Mouse (Mus musculus): ENCODE data around the gene Tcf7l1. TPM values are rescaled to one million over a fixed set of nuclear protein-coding genes. Genes with fewer than 3 reads are reported as not detected.

Gene Tcf7l1
- total RNA-seq, 1 experiment from 2014 or later, result 18.2 TPM

GRCm38 (mm10) chr6:72745781-72746180 is 43.3 kb downstream of the Tcf7l1 start:
- DNase-seq, result no peak

GRCm38 (mm10) chr6:72744144-72744800 is 44.8 kb downstream of the Tcf7l1 start:
- DNase-seq, result no peak

- no peak for DNase-seq
These were observed 45.4 kb downstream of the Tcf7l1 start for GRCm38 (mm10) chr6:72743624-72744041.

GRCm38 (mm10) chr6:72742331-72742730 is 46.7 kb downstream of the Tcf7l1 start:
- no peak for DNase-seq

DNA sequence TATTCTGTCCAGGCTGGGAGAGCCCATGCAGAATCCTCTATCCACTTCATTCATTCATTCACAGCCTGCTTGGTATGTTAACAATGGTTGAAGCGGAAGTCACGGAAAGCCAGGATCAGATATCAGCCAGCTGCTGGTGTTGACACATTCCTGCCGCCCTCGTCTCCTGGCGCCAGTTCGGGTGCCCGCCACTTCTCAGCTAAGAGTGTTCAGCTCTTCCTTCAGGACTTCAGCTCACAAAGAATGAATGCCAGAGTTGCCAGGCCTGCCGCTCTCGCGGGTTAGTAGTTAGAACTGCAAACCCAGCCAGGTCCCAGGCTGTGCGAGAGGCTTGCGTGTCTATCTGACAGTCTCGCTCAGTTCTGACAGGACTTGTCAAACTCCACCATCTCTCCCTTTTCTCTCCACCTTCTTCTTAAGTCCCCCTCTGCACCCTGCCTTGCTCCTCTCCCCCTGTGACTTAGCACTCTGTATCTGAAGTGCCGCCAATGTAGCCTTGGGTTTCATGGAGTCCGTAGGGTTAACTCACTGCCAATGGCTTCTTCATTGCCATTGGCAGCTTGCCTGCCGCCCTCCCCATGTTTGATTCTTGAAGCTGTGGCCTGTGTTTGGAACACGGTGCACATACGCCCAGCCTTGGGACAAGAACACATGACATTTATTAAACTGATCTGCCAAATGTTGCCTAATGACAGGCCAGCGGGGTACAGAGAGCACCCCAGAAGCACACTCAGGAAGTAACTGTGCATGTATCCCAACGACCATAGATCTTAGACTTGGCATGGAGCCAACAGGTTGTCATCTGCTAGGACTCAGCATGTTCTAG is 48.2 kb downstream of the Tcf7l1 start:
- DNase-seq, result peak; percentile 58

- no peak for DNase-seq
These were observed 52.2 kb downstream of the Tcf7l1 start for GRCm38 (mm10) chr6:72736872-72737271.

DNA sequence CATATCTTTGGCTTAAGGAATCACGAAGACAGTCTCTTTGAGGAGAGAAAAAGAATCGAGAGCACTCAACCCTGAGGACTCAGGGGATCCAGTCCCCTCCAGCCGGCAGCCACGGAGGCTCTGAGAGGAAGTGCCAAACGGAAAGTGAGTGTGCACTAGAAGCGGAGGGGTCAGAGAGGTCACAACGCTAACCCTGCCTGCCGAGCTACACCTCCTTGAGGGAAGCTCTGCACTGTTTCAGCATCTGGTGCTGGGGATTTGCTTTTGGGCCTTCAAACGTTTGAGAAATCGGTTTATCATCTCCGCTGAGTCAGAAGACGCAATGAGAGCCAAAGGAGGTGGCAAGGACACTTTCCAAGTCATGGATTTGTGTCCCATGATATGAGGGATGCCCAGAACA is 53.8 kb downstream of the Tcf7l1 start:
- peak; percentile 48 for DNase-seq

DNA sequence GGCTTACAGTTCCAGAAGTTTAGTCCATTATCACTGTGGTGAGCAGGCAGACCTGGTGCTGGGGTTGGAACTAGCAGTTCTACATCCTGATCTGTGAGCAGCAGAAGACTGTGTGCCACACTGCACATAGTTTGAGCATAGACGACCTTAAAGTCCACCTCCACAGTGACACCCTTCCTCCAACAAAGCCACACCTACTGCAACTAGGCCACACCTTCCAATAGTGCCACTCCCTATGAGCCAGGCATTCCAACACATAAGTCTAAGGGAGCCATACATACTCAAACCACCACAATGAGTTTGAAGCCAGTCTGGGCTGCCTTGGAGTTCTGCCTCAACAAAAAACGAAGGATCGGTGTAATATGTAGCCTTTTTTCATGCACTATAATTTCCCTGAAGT is 55.7 kb downstream of the Tcf7l1 start:
- no peak for DNase-seq

DNA sequence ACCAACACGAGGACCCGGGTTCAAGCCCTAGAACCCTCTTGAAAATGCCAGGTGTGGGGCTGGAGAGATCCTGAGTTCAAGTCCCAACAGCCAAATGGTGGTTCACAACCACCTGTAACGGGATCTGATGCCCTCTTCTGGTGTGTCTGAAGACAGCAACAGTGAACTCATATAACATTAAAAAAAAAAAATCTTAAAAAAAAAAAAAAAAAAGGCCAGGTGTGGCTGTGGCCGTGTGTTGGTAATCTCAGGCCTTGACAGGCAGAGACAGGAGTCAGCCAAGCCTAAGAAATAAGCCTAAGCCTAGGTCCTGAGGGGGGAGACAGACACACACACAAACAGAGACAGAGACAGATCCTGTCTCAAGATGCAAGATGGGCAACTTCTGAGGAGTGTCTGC is 56.9 kb downstream of the Tcf7l1 start:
- no peak for DNase-seq

DNA sequence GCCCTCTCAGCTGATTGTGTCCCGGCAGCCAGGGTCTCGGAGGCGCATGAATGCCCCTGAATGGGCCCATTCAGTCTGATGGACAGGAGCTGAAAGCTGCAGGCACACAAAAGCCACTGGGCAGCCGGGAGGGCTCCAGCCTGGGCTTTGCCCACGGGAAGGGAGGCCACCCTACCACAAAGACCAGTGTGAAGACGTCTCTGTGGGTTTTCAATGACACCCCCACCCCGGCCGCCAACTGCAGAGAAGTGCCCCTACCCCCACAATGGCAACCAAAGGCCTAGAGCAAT is 58.5 kb downstream of the Tcf7l1 start:
- no peak for DNase-seq

- no peak for DNase-seq
These were observed 59.1 kb downstream of the Tcf7l1 start for GRCm38 (mm10) chr6:72729831-72730559.

DNA sequence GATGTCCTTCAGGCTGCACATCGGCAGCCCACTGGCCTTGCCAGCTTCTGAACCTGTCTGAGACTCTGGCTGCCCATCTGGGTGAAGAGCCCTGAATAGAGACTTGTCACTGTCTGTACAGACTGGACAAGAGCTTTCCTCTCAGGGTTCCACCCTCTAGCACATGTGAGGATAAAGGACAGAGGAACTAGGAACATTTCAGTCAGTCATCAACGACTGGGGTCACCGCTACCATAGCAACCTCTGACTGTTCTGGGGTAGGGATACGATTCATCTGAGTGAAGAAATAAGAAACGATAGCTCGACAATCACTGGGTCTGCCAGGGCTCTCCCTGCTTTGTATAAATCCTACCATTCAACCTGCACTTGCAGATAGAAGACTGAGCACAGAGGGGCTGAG is 61.2 kb downstream of the Tcf7l1 start:
- DNase-seq, result no peak

- DNase-seq, result no peak
These were observed 64.4 kb downstream of the Tcf7l1 start for GRCm38 (mm10) chr6:72724494-72725180.

DNA sequence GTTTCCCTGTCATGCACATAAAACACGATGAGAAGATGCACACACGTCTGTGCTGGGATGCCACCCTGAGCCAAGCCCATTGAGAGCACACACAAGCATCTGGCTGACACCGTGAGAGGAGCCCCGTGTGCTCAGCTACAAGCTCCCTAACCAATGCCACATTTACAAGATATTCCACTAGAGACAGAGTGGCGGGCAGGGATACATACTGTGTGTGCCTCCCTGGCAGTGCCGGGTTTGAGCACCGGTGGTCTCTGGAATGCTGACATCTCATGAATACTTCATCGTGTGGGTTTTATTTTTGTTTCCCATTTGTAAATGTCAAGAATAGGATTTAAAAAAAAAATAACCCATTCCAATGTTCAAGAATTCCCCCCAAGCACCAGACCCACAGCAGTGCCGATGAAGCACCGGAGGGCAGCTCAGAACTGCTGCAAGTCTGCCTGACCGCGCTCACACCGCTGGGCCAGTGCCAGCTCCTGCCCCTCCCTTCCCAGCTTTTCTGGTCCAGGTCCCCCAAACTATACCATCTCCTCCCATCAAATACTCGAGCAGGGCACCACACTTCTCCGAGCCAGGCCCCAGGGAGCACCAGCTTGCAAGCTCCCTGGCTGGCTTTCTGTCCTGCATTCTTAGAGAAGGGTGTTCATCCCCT is 65.2 kb downstream of the Tcf7l1 start:
- no peak for DNase-seq

DNA sequence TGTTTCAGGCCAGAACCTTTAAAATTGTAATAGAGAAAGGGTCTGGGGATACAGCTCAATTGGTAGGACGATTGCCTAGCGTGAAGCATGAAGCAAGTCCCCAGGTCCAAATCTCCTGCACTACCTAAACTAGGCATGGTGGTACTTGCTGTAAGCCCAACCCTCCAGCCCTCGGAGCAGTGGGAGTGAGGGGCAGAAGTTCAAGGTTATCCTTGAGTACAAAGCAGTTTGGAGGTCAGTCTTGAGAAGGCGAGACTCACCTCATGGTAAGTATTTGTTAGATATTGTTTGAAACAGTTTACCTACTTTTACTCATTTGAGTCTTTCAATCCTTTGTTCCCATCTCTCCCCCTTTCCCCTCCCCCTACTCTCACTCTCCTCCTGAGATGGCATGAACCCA is 65.9 kb downstream of the Tcf7l1 start:
- no peak for DNase-seq

- DNase-seq, result no peak
These were observed 68.2 kb downstream of the Tcf7l1 start for GRCm38 (mm10) chr6:72720852-72721251.

DNA sequence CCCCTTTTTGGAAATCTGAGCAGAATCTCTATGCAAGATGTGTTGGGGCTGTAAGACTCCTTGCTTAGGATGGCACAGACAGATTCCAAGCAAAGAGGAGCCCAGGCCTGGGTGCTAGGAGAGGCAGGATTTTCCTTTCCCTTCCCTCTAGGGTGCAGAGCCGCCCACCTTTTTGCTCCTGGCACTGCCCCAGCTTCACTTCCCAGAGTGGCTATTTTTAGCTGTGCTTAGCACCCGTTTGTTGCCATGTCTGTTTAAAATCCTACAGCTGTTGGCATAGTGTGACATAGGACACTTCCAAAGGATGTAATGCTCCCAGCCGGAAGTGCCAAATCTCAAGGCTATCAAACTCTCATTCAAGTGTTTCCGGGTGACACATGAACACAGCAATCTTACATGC is 74.3 kb downstream of the Tcf7l1 start:
- peak; percentile 37 for DNase-seq

DNA sequence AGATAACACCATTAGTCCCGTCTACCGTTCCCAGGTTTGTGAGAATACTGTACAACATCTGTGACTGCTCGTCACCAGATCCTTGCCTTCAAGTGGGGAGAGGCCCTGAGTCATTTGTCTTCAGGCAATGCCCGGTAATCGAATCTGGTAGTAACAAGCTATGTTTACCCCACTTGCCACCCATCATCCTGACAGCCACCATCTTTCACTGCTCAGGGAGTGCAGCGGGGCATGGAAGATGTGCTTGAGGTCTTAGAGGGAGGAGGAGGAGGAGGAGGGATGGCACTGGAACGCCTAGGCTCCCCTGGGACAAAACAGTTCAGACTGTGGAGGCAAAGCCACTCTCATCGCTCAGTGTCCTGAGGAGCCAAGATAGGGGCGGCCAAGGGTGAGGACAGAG is 74.8 kb downstream of the Tcf7l1 start:
- DNase-seq, result no peak

DNA sequence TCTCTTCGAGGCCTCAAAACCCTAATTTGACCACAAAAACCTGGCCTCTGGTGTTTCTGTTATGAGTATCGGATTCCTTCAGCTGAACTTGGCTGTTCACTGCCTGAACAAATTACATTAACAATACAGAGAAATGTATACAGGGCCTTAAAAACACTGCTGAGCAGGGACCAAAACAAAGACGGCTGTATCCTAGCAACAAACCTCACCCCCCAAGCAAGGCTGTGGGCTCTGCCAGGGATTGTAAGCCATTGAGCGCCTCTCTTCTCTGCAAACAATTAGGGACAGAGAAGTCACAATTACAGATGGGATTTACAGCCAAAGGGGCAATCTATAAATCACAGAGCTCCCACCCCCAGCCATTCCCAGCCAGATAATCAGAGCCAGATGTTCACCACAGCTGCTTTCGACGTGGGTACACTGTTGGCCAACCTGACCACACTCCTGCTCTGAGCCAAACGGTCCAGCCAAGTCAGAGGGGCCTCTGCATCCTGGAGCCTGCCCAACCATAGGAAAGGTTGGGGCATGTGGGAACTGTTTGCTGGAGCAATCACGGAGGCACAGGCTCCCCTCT is 77.5 kb downstream of the Tcf7l1 start:
- DNase-seq, result no peak

DNA sequence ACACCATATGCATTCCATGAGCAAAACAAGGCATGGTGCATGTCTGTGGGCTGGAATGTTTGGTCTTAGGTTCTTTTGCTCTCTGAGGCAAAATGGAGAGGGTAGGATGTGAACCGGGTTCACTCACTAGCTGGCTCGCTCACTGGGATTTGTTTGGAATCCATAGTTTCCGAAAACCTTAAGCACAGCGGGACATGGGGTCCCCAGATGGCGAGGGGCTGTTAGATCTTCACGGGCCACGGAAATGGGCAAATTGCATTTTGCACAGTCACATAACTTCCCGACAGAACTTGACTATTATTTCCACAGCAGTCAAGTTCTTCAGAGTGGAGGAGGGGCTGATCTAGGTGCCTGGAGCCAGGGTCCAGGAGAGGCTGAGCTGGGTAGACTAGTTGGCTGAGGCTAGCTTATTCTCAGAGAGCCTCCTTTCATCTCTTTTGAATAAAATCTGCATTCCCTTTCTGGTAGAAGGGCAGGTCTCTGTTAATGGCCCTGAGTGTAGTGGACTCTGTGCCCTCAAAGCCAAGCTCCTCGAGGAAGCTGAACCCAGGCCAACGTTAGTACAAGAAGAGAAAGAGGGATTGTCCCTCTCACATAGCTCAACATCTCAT is 78.1 kb downstream of the Tcf7l1 start:
- no peak for DNase-seq

DNA sequence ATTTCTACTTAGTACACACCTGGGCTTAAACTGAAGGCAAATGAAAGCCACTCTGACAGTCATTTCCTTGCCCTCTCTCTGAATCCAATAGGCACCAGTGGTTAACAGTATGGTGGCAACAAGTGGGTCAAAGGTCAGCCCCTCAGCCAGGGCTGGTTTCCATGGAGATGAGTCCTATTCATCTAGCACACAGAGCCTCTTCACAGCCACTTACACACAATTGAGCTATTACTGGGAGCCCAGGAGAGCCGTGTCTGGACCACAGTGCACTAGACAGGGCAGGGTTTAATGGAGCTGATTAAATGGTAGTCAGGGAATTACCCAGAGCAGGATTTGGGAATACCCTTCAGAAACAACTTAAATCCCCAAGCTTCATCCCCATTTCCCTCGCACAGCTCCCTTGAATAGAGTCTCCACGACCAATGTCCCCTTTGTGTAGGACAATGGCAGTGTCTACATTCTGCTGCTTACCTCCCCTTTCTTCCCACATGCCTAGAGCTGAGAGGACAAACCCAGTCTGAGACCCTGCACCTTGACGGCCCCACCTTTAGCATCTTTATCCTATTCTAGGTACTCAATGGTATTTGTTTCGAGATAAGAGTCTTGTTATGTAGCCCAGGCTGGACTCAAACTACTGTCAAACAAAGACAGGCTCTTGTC is 89.5 kb downstream of the Tcf7l1 start:
- DNase-seq, result no peak
